Mouse (Mus musculus) C2C12 (cell line): Measurements from ENCODE around the gene Arhgap24.

Experiments
- CEBPB ChIP-seq: IDR thresholded peaks from one replicate; pipeline ENCODE4 v1.6.1; 2011; ENCODE audit warnings: low read depth, mild to moderate bottlenecking, control low read depth, moderate library complexity
- CTCF ChIP-seq: IDR thresholded peaks from one replicate; pipeline ENCODE4 v1.5.1; 2011; ENCODE audit not compliant: control insufficient read depth, insufficient read depth, insufficient read length
- FOSL1 ChIP-seq: IDR thresholded peaks from one replicate; pipeline ENCODE4 v1.8.0; 2011; ENCODE audit warnings: mild to moderate bottlenecking, low read length; ENCODE audit not compliant: poor library complexity, insufficient read depth, severe bottlenecking
- MAX ChIP-seq: IDR thresholded peaks from one replicate; pipeline ENCODE4 v1.6.1; 2011; ENCODE audit warnings: mild to moderate bottlenecking, control low read depth
- MYOD1 ChIP-seq: IDR thresholded peaks from one replicate; pipeline ENCODE4 v1.6.1; 2011; ENCODE audit warnings: low read depth; ENCODE audit not compliant: control insufficient read depth, insufficient read length
- MYOG ChIP-seq: IDR thresholded peaks from one replicate; pipeline ENCODE4 v1.6.1; 2011; ENCODE audit not compliant: control insufficient read depth, insufficient read length; ENCODE audit errors: extremely low read depth
- USF1 ChIP-seq: IDR thresholded peaks from one replicate; pipeline ENCODE4 v1.6.1; 2011; ENCODE audit warnings: low read depth, mild to moderate bottlenecking, control low read depth, moderate library complexity

DNA sequence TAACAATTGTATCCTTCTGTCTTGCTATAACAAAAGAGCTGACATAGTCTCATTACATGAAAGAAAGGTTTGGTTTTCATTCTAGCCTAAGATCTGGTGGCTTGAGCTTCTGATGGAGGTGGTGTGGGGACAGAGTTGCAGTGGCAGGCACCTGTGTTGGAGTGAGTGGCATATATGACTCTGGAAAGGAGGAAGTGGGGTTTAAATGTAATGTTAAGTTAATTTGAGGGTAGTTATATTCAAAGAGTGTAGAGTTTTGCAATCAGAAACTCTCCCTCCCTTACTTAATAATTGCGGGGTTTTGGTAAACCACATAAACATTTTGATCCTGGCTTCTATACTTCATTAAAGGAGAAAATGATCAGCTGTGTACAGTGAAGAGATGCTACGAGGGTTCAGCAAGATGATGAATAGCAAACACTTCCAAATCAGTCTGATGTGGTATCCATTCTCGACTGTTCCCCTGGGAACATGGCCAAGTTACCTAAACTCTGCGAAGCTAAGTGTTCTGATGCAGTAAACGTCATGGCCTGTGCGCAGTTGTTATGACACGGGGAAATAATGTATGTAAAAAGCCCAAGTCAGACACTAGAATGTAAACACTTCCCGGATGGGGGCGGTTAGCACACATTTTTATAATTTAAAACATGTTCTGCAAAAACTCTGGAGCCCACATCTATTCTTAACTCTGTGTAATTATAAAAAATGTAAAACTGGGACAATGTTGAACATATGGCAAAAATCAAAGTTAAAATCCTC, 41.9 kb upstream of the Arhgap24 start:
- TF ChIP-seq USF1 (no peak), CTCF (no peak), MYOG (no peak), MYOD1 (no peak), MAX (no peak), CEBPB (no peak), FOSL1 (no peak)
